Mouse (Mus musculus) ES-Bruce4 (cell line): Measurements from ENCODE around the gene Dus3l.

Experiments used
- CTCF ChIP-seq: IDR thresholded peaks from one replicate; pipeline ENCODE4 v1.8.1; 2011; ENCODE audit warnings: low read depth, low read length
- EP300 ChIP-seq: IDR thresholded peaks from 2 replicates; pipeline ENCODE4 v1.6.1; 2011; ENCODE audit warnings: low read depth, low read length; ENCODE audit not compliant: insufficient read depth
- POLR2A ChIP-seq: IDR thresholded peaks from one replicate; pipeline ENCODE4 v1.8.1; 2011; ENCODE audit warnings: low read length; ENCODE audit not compliant: insufficient read depth

DNA sequence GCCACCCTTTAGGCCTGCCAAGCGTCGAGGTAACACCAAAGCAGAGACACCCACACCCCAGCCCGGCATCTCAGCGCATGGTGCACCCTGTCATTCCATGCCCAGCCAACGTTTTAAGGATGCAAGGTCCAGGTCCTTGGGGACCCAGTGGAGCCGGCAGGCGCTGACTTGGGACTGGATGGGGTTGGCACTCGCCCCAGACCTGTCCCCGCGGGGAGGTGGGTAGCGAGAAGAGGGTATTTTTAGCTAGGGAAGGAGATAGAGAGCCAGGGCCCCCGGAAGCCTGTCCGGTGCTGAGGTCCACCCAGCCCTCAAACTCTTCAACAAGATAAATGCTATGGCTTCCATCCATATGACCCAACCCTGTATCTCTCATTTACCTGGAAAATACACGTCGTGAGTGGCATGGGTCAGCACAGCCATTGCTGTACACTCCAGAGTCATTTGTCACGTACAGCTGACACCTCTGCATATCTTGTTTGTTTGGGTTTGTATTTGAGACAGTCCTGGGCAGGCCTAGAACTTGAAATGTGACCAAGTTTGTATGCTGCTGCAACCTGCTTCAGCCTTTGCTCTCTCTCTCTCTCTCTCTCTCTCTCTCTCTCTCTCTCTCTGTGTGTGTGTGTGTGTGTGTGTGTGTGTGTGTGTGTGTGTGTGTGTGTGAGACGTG lies 24.3 kb upstream of the Dus3l start:
- TF ChIP-seq CTCF (no peak), EP300 (no peak), POLR2A (no peak)
